Mouse (Mus musculus) heart, embryonic 13.5 days (tissue): ENCODE measurements around the gene Kif1c. TPM values are rescaled to one million over a fixed set of nuclear protein-coding genes. Genes with fewer than 3 reads are reported as not detected.

Source experiments
- ATAC-seq: fragments of 200-750 bp; cut with Nextera tagmentation; 2 replicates; pipeline ENCODE4 v1.8.0; 2017; ENCODE audit warnings: moderate TSS enrichment; ENCODE audit not compliant: insufficient number of reproducible peaks, low FRiP score, low TSS enrichment; ENCODE audit errors: extremely low read depth
- H3K27ac ChIP-seq: fragments of 300-500 bp; sonication (generic); replicated peaks from 2 replicates; pipeline ENCODE4 v1.5.1; 2015; ENCODE audit warnings: moderate library complexity, mild to moderate bottlenecking, inconsistent platforms
- H3K27me3 ChIP-seq: fragments of 300-500 bp; sonication (generic); replicated peaks from 2 replicates; pipeline ENCODE4 v1.6.1; 2015; ENCODE audit warnings: mild to moderate bottlenecking, inconsistent platforms
- H3K36me3 ChIP-seq: fragments of 300-500 bp; sonication (generic); 2 replicates; pipeline ENCODE4 v1.6.1; 2015; ENCODE audit warnings: mild to moderate bottlenecking, inconsistent platforms
- H3K4me1 ChIP-seq: fragments of 300-500 bp; sonication (generic); 2 replicates; pipeline ENCODE4 v1.6.1; 2015; ENCODE audit warnings: inconsistent platforms
- H3K4me2 ChIP-seq: fragments of 300-500 bp; sonication (generic); 2 replicates; pipeline ENCODE4 v1.6.1; 2015; ENCODE audit warnings: inconsistent platforms, mild to moderate bottlenecking, moderate library complexity
- H3K4me3 ChIP-seq: fragments of 300-500 bp; sonication (generic); 2 replicates; pipeline ENCODE4 v1.5.1; 2015; ENCODE audit warnings: moderate library complexity, mild to moderate bottlenecking, inconsistent platforms
- H3K9ac ChIP-seq: fragments of 300-500 bp; sonication (generic); 2 replicates; pipeline ENCODE4 v1.6.1; 2015; ENCODE audit warnings: inconsistent platforms, mild to moderate bottlenecking, moderate library complexity
- H3K9me3 ChIP-seq: fragments of 300-500 bp; sonication (generic); 2 replicates; pipeline ENCODE4 v1.6.1; 2016; ENCODE audit warnings: inconsistent platforms
- WGBS: fragments of 180-500 bp; shearing (Covaris S2); methylation state at CpG from one replicate; pipeline ENCODE4 v1.1.7; 2015; ENCODE audit warnings: mixed read lengths; 5-methylcytosine and 5-hydroxymethylcytosine counted together
- polyA plus RNA-seq: library from polyadenylated mRNA; unstranded; fragments of >200 nt; fragmentation: Nextera tagmentation; extraction: Ambion mirVana; gene quantifications from 2 replicates; pipeline ENCODE4 v1.2.1, GENCODE M21; 2015

The Kif1c gene
- 4.0 and 4.3 TPM in 2 replicates for polyA plus RNA-seq

DNA sequence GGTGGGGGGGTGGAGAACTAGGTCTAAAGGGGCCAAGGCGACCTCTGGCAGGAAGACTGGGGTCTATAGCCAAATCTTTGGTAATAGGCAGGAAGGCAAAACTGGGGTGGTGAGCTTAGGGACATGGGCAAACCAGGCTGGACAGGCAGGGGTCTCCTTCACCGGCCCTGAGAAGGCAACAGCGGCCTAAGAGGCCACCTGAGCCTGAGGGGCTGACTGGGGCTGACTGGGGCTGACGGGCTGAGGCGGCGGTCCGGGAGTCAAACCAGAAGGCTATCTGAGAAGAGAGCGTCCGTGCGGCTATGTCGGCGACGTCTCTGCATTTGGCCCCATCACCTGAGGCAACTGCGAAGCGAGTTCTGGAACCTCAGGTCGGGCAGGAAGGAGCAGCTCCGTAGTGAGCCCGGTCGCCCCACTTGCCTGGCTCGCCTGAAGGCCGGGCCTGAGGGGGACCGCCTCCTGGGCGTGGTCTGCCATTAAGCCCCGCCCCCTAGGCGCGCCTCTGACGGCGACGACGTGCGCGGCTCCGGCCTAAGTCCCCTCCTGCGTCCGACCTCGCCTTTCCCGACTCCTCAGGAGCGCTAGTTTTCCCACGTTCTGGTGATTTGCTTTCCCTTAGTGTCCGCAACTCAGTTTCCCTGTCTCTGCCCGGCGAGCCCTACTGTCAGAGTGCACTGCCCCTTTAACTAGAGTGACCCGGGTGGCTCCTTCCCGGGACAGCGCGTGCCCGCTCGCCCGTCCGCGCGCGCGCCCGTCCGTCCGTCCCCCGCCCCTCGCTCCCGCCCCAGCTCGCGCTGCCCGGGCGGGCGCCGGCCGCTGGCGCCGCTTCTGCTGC is at the start of gene Kif1c, which contains the start of gene Inca1:
Kif1c (plus strand) TSS at position 827 of the 835 bp plus-strand sequence.
Inca1 (minus strand) TSS at position 434 of the 835 bp plus-strand sequence.
- Histone ChIP-seq H3K4me2 (peak within 1 kb of the TSS; percentile 79), H3K27ac (peak within 1 kb of the TSS; percentile 96), H3K4me3 (peak within 1 kb of the TSS; percentile 80), H3K9ac (peak within 1 kb of the TSS; percentile 95), H3K27me3 (no peaks in the 10 kb centered on the region), H3K36me3 (peaks cover 20% of the 10 kb centered on the region), H3K9me3 (no peaks in the 10 kb centered on the region), H3K4me1 (peaks cover 29% of the 10 kb centered on the region)
- WGBS = 2% methylated on average over 69 of the region's 69 CpGs
- ATAC-seq = peak; percentile 87

DNA sequence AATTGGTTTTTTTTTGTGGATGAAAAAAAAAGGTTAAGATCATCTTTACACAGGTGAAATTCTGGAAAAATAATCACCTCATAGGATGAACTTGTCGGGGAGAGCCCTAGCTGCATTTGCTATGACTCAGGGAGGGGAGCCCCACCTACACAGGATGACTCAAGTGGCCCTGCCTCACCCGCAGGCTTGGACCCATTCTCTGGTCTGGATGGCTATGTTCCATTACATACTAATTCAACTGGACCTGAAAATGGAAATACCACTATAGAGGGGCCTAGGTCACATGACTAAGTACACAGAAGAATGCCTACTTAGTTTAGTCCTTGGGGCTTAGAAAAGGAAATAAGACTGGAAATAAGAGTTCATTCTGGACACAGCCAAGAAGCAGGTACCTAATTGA is 49.0 kb upstream of the Kif1c start:
- Histone ChIP-seq H3K27me3 (no peaks in the 10 kb centered on the region), H3K4me3 (peak overlapping the region; percentile 100), H3K9me3 (no peaks in the 10 kb centered on the region), H3K36me3 (peaks cover 47% of the 10 kb centered on the region), H3K4me1 (peaks cover 66% of the 10 kb centered on the region), H3K27ac (peak overlapping the region; percentile 42), H3K9ac (peak overlapping the region; percentile 70; the same call in 1 of the 2 replicates), H3K4me2 (peak overlapping the region; percentile 94)
- no peak for ATAC-seq
- WGBS = 61% methylated on average over 2 of the region's 2 CpGs

DNA sequence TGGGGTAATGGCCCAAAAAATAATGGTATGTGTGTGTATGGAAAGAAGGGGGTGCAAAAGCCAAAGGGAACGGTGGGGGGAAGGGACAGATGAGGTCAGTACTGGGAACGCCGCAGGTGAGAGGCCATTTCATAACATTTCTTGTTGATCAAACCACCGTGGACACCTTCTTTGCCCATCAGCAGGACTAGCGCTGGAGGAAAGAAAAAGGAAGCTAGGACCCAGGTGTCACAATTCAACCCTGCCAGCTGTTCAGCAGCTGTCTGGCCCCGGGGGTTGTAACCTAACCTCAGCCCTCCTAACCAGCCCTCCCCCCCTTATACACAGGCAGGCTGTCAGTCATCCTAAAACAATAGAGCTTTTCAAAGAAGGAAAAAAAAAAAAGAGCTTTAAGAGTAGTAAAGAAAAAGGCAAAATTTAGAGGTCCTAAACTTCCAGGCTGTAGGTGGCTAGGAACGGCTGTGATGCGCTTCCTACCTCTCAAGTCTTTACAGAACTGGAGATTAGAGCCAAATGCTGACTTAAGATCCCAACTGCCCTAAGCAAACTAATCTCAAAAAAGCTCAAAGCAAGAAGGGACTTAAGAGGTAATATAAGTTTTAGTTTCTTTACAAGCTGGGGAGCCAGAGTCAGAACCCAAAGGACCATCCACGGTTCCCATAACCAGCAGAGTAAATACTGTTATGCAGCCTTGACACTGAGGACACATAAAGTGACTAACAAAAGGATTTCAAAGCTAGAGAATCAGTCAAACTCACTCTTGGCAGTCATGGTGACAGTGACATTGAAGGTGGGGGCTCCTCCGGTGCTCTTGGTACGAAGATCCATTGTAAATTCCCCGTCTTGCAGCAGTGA is 48.1 kb upstream of the Kif1c start:
- Histone ChIP-seq H3K4me3 (peak overlapping the region; percentile 100), H3K36me3 (peaks cover 47% of the 10 kb centered on the region), H3K4me1 (peaks cover 75% of the 10 kb centered on the region), H3K9me3 (no peaks in the 10 kb centered on the region), H3K27me3 (no peaks in the 10 kb centered on the region), H3K4me2 (peak overlapping the region; percentile 94), H3K27ac (peak overlapping the region; percentile 99), H3K9ac (peak overlapping the region; percentile 100)
- ATAC-seq = no peak
- 59% methylated on average over 12 of the region's 12 CpGs for WGBS

DNA sequence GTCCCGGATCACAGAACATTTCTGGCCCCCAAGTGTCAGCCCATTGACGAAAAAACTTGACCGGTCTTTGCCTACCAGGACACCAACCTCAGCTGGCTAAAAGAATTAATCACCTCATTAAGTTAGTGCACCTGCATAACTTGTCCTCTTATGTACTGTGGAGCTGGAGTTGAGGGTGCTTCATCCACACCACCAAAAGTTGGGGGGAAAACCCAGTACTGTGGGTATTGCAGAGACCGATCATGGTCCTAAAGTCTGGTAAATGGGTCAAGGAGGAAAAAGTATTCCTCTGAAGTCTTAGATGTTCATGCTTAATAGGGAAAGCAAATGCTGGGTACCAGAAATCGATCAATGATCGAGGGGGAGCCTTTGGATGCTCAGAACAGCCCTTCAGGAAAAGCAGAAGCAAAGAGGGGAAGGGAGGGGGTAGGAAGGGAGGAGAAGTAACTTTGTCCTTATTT is 47.4 kb upstream of the Kif1c start:
- peaks cover 80% of the 10 kb centered on the region for H3K4me1 ChIP-seq
- H3K27me3 ChIP-seq = no peaks in the 10 kb centered on the region
- H3K4me3 ChIP-seq = peak overlapping the region; percentile 100
- peaks cover 47% of the 10 kb centered on the region for H3K36me3 ChIP-seq
- no peak for ATAC-seq
- peak overlapping the region; percentile 94 for H3K4me2 ChIP-seq
- WGBS = 38% methylated on average over 6 of the region's 6 CpGs
- peak overlapping the region; percentile 99 for H3K27ac ChIP-seq
- peak overlapping the region; percentile 100 for H3K9ac ChIP-seq
- no peaks in the 10 kb centered on the region for H3K9me3 ChIP-seq

DNA sequence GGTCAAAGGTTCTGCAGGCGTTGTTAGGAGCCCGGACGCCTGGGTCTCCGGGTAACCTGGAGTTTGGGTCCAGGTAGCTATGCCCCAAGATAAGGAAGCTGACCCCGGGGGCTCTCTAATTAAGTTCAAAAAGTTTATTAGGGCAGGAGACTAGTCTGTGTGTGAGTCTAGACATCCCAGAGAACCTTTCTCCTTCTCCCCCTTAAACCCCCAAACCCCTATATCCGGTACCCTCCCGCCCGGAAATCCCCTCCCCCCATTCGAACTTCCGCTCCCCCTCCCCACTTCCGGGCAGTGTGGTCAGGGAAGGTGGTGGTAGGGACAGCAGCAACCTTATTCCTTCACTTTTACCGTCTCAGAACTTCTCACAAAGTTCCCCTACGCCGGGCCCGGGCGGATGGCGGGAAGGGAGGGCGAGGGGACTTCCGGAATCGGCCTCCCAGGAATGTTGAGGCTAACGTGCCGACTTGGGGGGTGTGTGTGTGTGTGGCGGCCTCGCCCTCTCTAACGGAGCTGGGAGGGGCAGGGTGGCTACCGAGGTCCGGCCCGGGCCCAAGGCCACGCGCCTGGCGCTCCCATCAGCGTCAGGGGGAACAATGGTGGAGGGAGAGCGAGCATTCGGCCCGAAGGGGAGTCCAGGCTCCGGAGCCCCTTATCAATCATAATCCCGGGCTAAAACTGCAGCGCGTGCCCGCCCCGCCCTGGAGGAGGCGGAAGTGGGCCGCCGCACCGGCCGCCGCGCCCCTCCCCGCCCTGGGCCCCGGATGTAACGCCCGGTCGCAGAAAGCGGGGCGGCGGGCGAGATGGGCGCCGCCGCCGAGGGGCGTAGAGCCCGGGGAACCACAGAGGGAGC is 46.8 kb upstream of the Kif1c start:
- Histone ChIP-seq H3K9me3 (no peaks in the 10 kb centered on the region), H3K4me3 (peak overlapping the region; percentile 100), H3K36me3 (peaks cover 47% of the 10 kb centered on the region), H3K27ac (peak overlapping the region; percentile 99), H3K9ac (peak overlapping the region; percentile 100), H3K4me2 (peak overlapping the region; percentile 94), H3K4me1 (peaks cover 80% of the 10 kb centered on the region), H3K27me3 (no peaks in the 10 kb centered on the region)
- ATAC-seq = peak; percentile 26
- WGBS = under 1% methylated on average over 63 of the region's 63 CpGs

GRCm38 (mm10) chr11:70654198-70654922 is 46.0 kb upstream of the Kif1c start, which contains the start of gene Pfn1:
Gene Pfn1 (minus strand): TSS chr11:70654644.
- ATAC-seq = peak; percentile 22
- Histone ChIP-seq H3K4me2 (peak within 1 kb of the TSS; percentile 94), H3K27ac (peak within 1 kb of the TSS; percentile 99), H3K4me1 (peaks cover 80% of the 10 kb centered on the region), H3K36me3 (peaks cover 42% of the 10 kb centered on the region), H3K27me3 (no peaks in the 10 kb centered on the region), H3K9me3 (no peaks in the 10 kb centered on the region), H3K4me3 (peak within 1 kb of the TSS; percentile 100), H3K9ac (peak within 1 kb of the TSS; percentile 100)
- WGBS = under 1% methylated on average over 60 of the region's 61 CpGs

- no peaks in the 10 kb centered on the region for H3K9me3 ChIP-seq
- H3K36me3 ChIP-seq = peaks cover 42% of the 10 kb centered on the region
- H3K4me2 ChIP-seq = peak overlapping the region; percentile 94
- 0 out of 2 replicates have a peak, but pooled peaks have one; percentile 17 for ATAC-seq
- H3K4me3 ChIP-seq = peak overlapping the region; percentile 100
- peaks cover 77% of the 10 kb centered on the region for H3K4me1 ChIP-seq
- H3K27me3 ChIP-seq = no peaks in the 10 kb centered on the region
- H3K27ac ChIP-seq = peak overlapping the region; percentile 99
- peak overlapping the region; percentile 100 for H3K9ac ChIP-seq
- under 1% methylated on average over 42 of the region's 48 CpGs for WGBS
These were observed 45.3 kb upstream of the Kif1c start for GRCm38 (mm10) chr11:70654923-70655570.

GRCm38 (mm10) chr11:70655571-70656455 is 44.5 kb upstream of the Kif1c start:
- under 1% methylated on average over 61 of the region's 61 CpGs for WGBS
- Histone ChIP-seq H3K9me3 (no peaks in the 10 kb centered on the region), H3K4me2 (peak overlapping the region; percentile 94), H3K36me3 (peaks cover 41% of the 10 kb centered on the region), H3K27me3 (no peaks in the 10 kb centered on the region), H3K4me1 (peaks cover 70% of the 10 kb centered on the region), H3K27ac (peak overlapping the region; percentile 99), H3K9ac (peak overlapping the region; percentile 100), H3K4me3 (peak overlapping the region; percentile 100)
- ATAC-seq = no peak

DNA sequence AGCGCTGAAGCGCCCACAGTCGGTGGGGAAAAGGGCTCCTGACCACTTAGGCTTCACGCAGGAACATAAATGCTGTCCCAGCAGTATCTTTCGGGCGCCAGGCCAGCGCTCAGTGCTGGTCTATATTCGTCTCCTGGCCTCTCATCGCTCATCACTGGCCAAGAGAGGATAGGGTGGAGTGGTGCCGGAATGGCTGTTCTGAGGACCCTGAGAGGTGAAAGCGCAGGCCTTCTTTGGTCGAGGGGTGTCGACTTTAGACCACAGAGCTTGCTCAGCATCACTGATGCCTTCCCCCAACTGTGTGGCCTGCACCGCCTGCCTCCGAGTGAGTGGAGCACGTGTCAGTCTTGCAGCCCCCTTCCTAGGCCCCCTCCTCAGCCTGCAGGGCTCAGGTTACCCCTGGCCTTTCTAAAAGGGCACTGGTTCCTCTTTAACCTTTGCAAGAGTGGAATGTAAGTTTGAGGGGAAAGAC is 43.9 kb upstream of the Kif1c start:
- H3K27me3 ChIP-seq = no peaks in the 10 kb centered on the region
- peak overlapping the region; percentile 100 for H3K9ac ChIP-seq
- peaks cover 68% of the 10 kb centered on the region for H3K4me1 ChIP-seq
- peak overlapping the region; percentile 100 for H3K4me3 ChIP-seq
- no peaks in the 10 kb centered on the region for H3K9me3 ChIP-seq
- peaks cover 41% of the 10 kb centered on the region for H3K36me3 ChIP-seq
- WGBS = 4% methylated on average over 16 of the region's 16 CpGs
- no peak; the same call in 1 of the 2 replicates for ATAC-seq
- H3K4me2 ChIP-seq = peak overlapping the region; percentile 94
- peak overlapping the region; percentile 99 for H3K27ac ChIP-seq
